Mouse (Mus musculus) adrenal gland, postnatal 10 days (tissue): ENCODE results near the gene Poc1b. TPM values are rescaled to one million over a fixed set of nuclear protein-coding genes. Genes with fewer than 3 reads are reported as not detected.
"Not testable (repeated sequence)": the region's sequence is repeated elsewhere in the genome, so short reads cannot be mapped to it uniquely, and the experiment has no call there.

Experiments
- DNase-seq: peaks from one replicate; pipeline ENCODE4 v3.0.0; 2021; ENCODE audit warnings: mixed read lengths
- total RNA-seq, 2 experiments: library from RNA; stranded (reverse); gene quantifications; 2 replicates each; pipeline ENCODE4 v1.2.3; 2021

The Poc1b gene
- total RNA-seq, 2 experiments from 2014 or later: 10.3 to 12.6 TPM

GRCm38 (mm10) chr10:99194451-99195055 is 87.7 kb downstream of the Poc1b start:
- no peak for DNase-seq

GRCm38 (mm10) chr10:99196556-99196955 is 89.7 kb downstream of the Poc1b start:
- no peak for DNase-seq

GRCm38 (mm10) chr10:99197125-99197524 is 90.3 kb downstream of the Poc1b start:
- DNase-seq: no peak

GRCm38 (mm10) chr10:99197607-99198305 is 90.9 kb downstream of the Poc1b start:
- no peak for DNase-seq

- DNase-seq: no peak
Observed at GRCm38 (mm10) chr10:99198946-99199345, 92.1 kb downstream of the Poc1b start.

- no peak for DNase-seq
Observed at GRCm38 (mm10) chr10:99200944-99201343, 94.1 kb downstream of the Poc1b start.

- DNase-seq: no peak
Observed at GRCm38 (mm10) chr10:99201786-99202185, 95.0 kb downstream of the Poc1b start.

GRCm38 (mm10) chr10:99202363-99202762 is 95.5 kb downstream of the Poc1b start:
- peak; percentile 29 for DNase-seq

- no peak for DNase-seq
Observed at GRCm38 (mm10) chr10:99203163-99203562, 96.3 kb downstream of the Poc1b start.

GRCm38 (mm10) chr10:99203577-99204487 is 97.0 kb downstream of the Poc1b start:
- DNase-seq: peak; percentile 63

GRCm38 (mm10) chr10:99204553-99204952 is 97.7 kb downstream of the Poc1b start:
- peak; percentile 55 for DNase-seq

GRCm38 (mm10) chr10:99207121-99207520 is 100.3 kb downstream of the Poc1b start:
- no peak for DNase-seq

- peak; percentile 54 for DNase-seq
Observed at GRCm38 (mm10) chr10:99209146-99209800, 102.4 kb downstream of the Poc1b start.

- no peak for DNase-seq
Observed at GRCm38 (mm10) chr10:99211021-99211420, 104.2 kb downstream of the Poc1b start.

- no peak for DNase-seq
Observed at GRCm38 (mm10) chr10:99211503-99212265, 104.8 kb downstream of the Poc1b start.

GRCm38 (mm10) chr10:99214421-99215299 is 107.8 kb downstream of the Poc1b start:
- DNase-seq: no peak

- DNase-seq: not testable (repeated sequence)
Observed at GRCm38 (mm10) chr10:99216570-99216969, 109.7 kb downstream of the Poc1b start.

GRCm38 (mm10) chr10:99221540-99221939 is 114.7 kb downstream of the Poc1b start:
- no peak for DNase-seq

GRCm38 (mm10) chr10:99222726-99223125 is 115.9 kb downstream of the Poc1b start:
- no peak for DNase-seq

- DNase-seq: no peak
Observed at GRCm38 (mm10) chr10:99224218-99224617, 117.4 kb downstream of the Poc1b start.
